Mouse (Mus musculus): Measurements from ENCODE around the gene Rxra.

The Rxra gene

GRCm38 (mm10) chr2:27703852-27704640, 27.8 kb downstream of the Rxra start:
- DNase-seq: no peak

- no peak for DNase-seq
Observed at GRCm38 (mm10) chr2:27704641-27705040, 28.4 kb downstream of the Rxra start.

- DNase-seq: no peak
Observed at GRCm38 (mm10) chr2:27710871-27711382, 34.7 kb downstream of the Rxra start.

- no peak for DNase-seq
Observed at GRCm38 (mm10) chr2:27712626-27713025, 36.4 kb downstream of the Rxra start.

GRCm38 (mm10) chr2:27713378-27713777, 37.1 kb downstream of the Rxra start:
- DNase-seq: no peak

- DNase-seq: peak; percentile 82
Observed at GRCm38 (mm10) chr2:27714131-27714530, 37.9 kb downstream of the Rxra start.

GRCm38 (mm10) chr2:27715221-27715620, 39.0 kb downstream of the Rxra start:
- DNase-seq: no peak

GRCm38 (mm10) chr2:27716339-27716738, 40.1 kb downstream of the Rxra start:
- DNase-seq: peak; percentile 75

- DNase-seq: no peak
Observed at GRCm38 (mm10) chr2:27718191-27718590, 42.0 kb downstream of the Rxra start.

GRCm38 (mm10) chr2:27719601-27720000, 43.4 kb downstream of the Rxra start:
- DNase-seq: no peak

- DNase-seq: no peak
Observed at GRCm38 (mm10) chr2:27721611-27722010, 45.4 kb downstream of the Rxra start.

GRCm38 (mm10) chr2:27724729-27725316, 48.6 kb downstream of the Rxra start:
- DNase-seq: no peak

- DNase-seq: no peak
Observed at GRCm38 (mm10) chr2:27727994-27728854, 52.0 kb downstream of the Rxra start.

GRCm38 (mm10) chr2:27729009-27729408, 52.8 kb downstream of the Rxra start:
- no peak for DNase-seq

GRCm38 (mm10) chr2:27730002-27730905, 54.0 kb downstream of the Rxra start:
- no peak for DNase-seq

GRCm38 (mm10) chr2:27733021-27733420, 56.8 kb downstream of the Rxra start:
- DNase-seq: no peak

GRCm38 (mm10) chr2:27734328-27734727, 58.1 kb downstream of the Rxra start:
- no peak for DNase-seq

- no peak for DNase-seq
Observed at GRCm38 (mm10) chr2:27734800-27735199, 58.6 kb downstream of the Rxra start.

GRCm38 (mm10) chr2:27736802-27737201, 60.6 kb downstream of the Rxra start:
- DNase-seq: no peak

- no peak for DNase-seq
Observed at GRCm38 (mm10) chr2:27738396-27738795, 62.2 kb downstream of the Rxra start.

GRCm38 (mm10) chr2:27740091-27740608, 63.9 kb downstream of the Rxra start:
- peak; percentile 88 for DNase-seq

- DNase-seq: no peak
Observed at GRCm38 (mm10) chr2:27743177-27743576, 66.9 kb downstream of the Rxra start.

Data from layer of hippocampus, adult 9-11 months (tissue).